Mouse (Mus musculus) cortical plate, adult 2 months (tissue): ENCODE measurements around the gene Spata31d1a.
"Not testable (repeated sequence)": the region's sequence is repeated elsewhere in the genome, so short reads cannot be mapped to it uniquely, and the experiment has no call there.

Experiments
- CTCF ChIP-seq: fragments of 200-500 bp; IDR thresholded peaks from 2 replicates; pipeline ENCODE4 v1.5.1; 2011; ENCODE audit warnings: mild to moderate bottlenecking, control low read depth, low read length; ENCODE audit not compliant: insufficient read depth; ENCODE audit errors: extremely low read depth
- POLR2A ChIP-seq: fragments of 200-500 bp; IDR thresholded peaks from 2 replicates; pipeline ENCODE4 v1.6.1; 2011; ENCODE audit warnings: mild to moderate bottlenecking, low read length, control low read depth; ENCODE audit not compliant: insufficient read depth; ENCODE audit errors: extremely low read depth

GRCm38 (mm10) chr13:59718857-59719440 lies 8.8 kb upstream of the Spata31d1a start:
- not testable (repeated sequence) for TF ChIP-seq POLR2A, CTCF
